ENCODE assay signal across 8 mouse cellular contexts in genomic region chr15:8884608-8885467, GRCm38 (mm10).
A peak's percentile ranks its signal among the peaks of the same experiment; 100 is the strongest.
DNase-seq lines count a peak whose midpoint lies in the region; ATAC-seq lines count a peak whose summit lies in the region.

No protein-coding gene starts in this region.

- no peak overlapping the region for H3K9ac ChIP-seq in forebrain, embryonic 12.5 days
- no peak overlapping the region for H3K9ac ChIP-seq in limb, embryonic 12.5 days (replicated peaks)

- no peaks in the 10 kb centered on the region for H3K9me3 ChIP-seq in forebrain, embryonic 12.5 days
- H3K9me3 ChIP-seq in limb, embryonic 12.5 days, result no peaks in the 10 kb centered on the region

- H3K4me3 ChIP-seq in forebrain, embryonic 12.5 days (replicated peaks), result no peak overlapping the region
- no peak overlapping the region for H3K4me3 ChIP-seq in limb, embryonic 12.5 days (replicated peaks)

- no peak overlapping the region for H3K27ac ChIP-seq in forebrain, embryonic 12.5 days
- no peak overlapping the region for H3K27ac ChIP-seq in limb, embryonic 12.5 days

- H3K4me1 ChIP-seq in forebrain, embryonic 12.5 days, result peaks cover 5% of the 10 kb centered on the region; the same call in 1 of the 2 replicates
- H3K4me1 ChIP-seq in limb, embryonic 12.5 days (replicated peaks), result peaks cover 11% of the 10 kb centered on the region; the same call in 1 of the 2 replicates

- whole genome bisulfite sequencing in forebrain, embryonic 12.5 days, result 54% methylated on average over 18 of the region's 18 CpGs
- 32% methylated on average over 18 of the region's 18 CpGs for WGBS in limb, embryonic 12.5 days

- DNase-seq in kidney, adult 18-20 months, result peak; percentile 32
- DNase-seq in kidney, adult 11 months, result no peak
- DNase-seq in R1 (ENCODE audit: low read depth, low spot score) (peak; percentile 24), MN1 (ENCODE audit: low spot score) (no peak)
- DNase-seq in adrenal gland, postnatal 36 days, result no peak
- DNase-seq in frontal cortex, postnatal 10 days (ENCODE audit: low spot score in 2 of 2), result no peak

- peak; percentile 49; the same call in 1 of the 2 replicates for ATAC-seq in forebrain, embryonic 12.5 days (ENCODE audit: low FRiP score)
- ATAC-seq in limb, embryonic 12.5 days (ENCODE audit: insufficient number of reproducible peaks, insufficient read depth, low FRiP score, low TSS enrichment, low read depth), result no peak

- H3K27me3 ChIP-seq in forebrain, embryonic 12.5 days, result no peaks in the 10 kb centered on the region
- H3K27me3 ChIP-seq in limb, embryonic 12.5 days, result no peaks in the 10 kb centered on the region

- H3K36me3 ChIP-seq in forebrain, embryonic 12.5 days (replicated peaks), result no peaks in the 10 kb centered on the region
- H3K36me3 ChIP-seq in limb, embryonic 12.5 days, result no peaks in the 10 kb centered on the region

- H3K4me2 ChIP-seq in forebrain, embryonic 12.5 days, result no peak overlapping the region
- peak overlapping the region; percentile 44 for H3K4me2 ChIP-seq in limb, embryonic 12.5 days

Comparison
In these comparisons a context has a peak if more than half of its experiments do, and no peak if none do; other contexts are left out.
1. DNase-seq: peak in kidney, adult 18-20 months (single experiment) and R1 (single experiment); none in kidney, adult 11 months (single experiment), MN1 (single experiment), adrenal gland, postnatal 36 days (0 of 2) and frontal cortex, postnatal 10 days (0 of 2).